ENCODE assay signal across 30 mouse cellular contexts in the genomic region with DNA sequence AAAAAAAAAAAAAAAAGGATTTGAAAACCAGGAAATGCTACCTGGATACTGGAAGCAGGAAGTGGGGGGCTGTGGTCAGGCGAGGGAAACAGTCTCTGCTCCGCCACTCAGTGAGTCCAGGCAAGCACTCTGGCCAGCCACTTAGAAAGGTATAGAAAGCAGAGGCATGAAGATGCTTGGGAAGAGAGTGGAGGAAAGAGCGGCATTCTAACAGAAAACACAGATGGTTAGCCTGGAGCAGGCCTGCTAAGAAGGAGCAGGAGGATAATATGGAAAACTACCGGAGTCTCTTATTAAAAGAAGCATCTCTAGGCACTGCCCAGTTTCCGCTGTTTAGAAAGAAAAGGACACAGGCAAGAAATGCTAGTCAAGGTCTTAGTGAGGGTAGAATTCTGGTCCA.
"Had no signal": no experiment of that assay in that cellular context is flagged by ENCODE, and none has a peak within 500 bp of the region (broad histone marks: within the 10 kb centered on the region; RNA-seq: fewer than 3 reads in every experiment).

No protein-coding gene starts in this region.

- ATAC-seq: liver, embryonic 12.5 days; liver, postnatal 0 days; lung, postnatal 0 days; midbrain, embryonic 13.5 days; midbrain, embryonic 15.5 days; midbrain, embryonic 16.5 days had no signal

- H3K4me3 ChIP-seq: limb, embryonic 10.5 days; limb, embryonic 12.5 days; limb, embryonic 13.5 days; limb, embryonic 15.5 days; liver, embryonic 12.5 days; liver, embryonic 13.5 days; liver, embryonic 15.5 days; lung, embryonic 15.5 days; megakaryocyte, embryonic 14.5 days; midbrain, embryonic 10.5 days; midbrain, embryonic 12.5 days; midbrain, embryonic 13.5 days; midbrain, embryonic 15.5 days; myocyte; neural tube, embryonic 12.5 days had no signal

- DNase-seq: left cerebral cortex, postnatal 4 days; liver; liver, embryonic 13.5 days; liver, postnatal 0 days; lung, adult 18-20 months; lung, adult 2 months; lung, embryonic 14.5 days; lung, postnatal 10 days; lung, postnatal 14 days; lung, postnatal 36 days; lung, postnatal 4 days; midbrain, embryonic 14.5 days had no signal

- H3K27ac ChIP-seq: limb, embryonic 10.5 days; limb, embryonic 12.5 days; limb, embryonic 13.5 days; limb, embryonic 15.5 days; liver, embryonic 12.5 days; liver, embryonic 13.5 days; liver, embryonic 14.5 days; liver, embryonic 15.5 days; lung, embryonic 15.5 days; macrophage; midbrain, embryonic 10.5 days; midbrain, embryonic 12.5 days; midbrain, embryonic 13.5 days; midbrain, embryonic 15.5 days; neural tube, embryonic 12.5 days had no signal

- H3K4me1 ChIP-seq: liver, embryonic 12.5 days; liver, embryonic 13.5 days; liver, embryonic 15.5 days; lung, embryonic 15.5 days; megakaryocyte, embryonic 14.5 days had no signal
